Mouse (Mus musculus) embryonic facial prominence, embryonic 12.5 days (tissue): ENCODE data around the gene Rpl22. TPM values are rescaled to one million over a fixed set of nuclear protein-coding genes. Genes with fewer than 3 reads are reported as not detected.
A peak's percentile ranks its signal among the peaks of the same experiment; 100 is the strongest.

Experiments used
- ATAC-seq: fragments of 200-750 bp; cut with Nextera tagmentation; 2 replicates; pipeline ENCODE4 v1.8.0; 2017; ENCODE audit not compliant: insufficient number of reproducible peaks, insufficient read depth, low FRiP score, low TSS enrichment
- H3K27ac ChIP-seq: fragments of 300-500 bp; sonication (generic); 2 replicates; pipeline ENCODE4 v1.5.1; 2016; ENCODE audit warnings: mild to moderate bottlenecking
- H3K27me3 ChIP-seq: fragments of 300-500 bp; sonication (generic); 2 replicates; pipeline ENCODE4 v1.6.1; 2016; ENCODE audit warnings: mild to moderate bottlenecking, moderate library complexity
- H3K36me3 ChIP-seq: fragments of 300-500 bp; sonication (generic); 2 replicates; pipeline ENCODE4 v1.6.1; 2016; ENCODE audit warnings: mild to moderate bottlenecking
- H3K4me1 ChIP-seq: fragments of 300-500 bp; sonication (generic); 2 replicates; pipeline ENCODE4 v1.6.1; 2016
- H3K4me2 ChIP-seq: fragments of 300-500 bp; sonication (generic); replicated peaks from 2 replicates; pipeline ENCODE4 v1.6.1; 2016; ENCODE audit warnings: mild to moderate bottlenecking, moderate library complexity
- H3K4me3 ChIP-seq: fragments of 300-500 bp; sonication (generic); 2 replicates; pipeline ENCODE4 v1.5.1; 2016; ENCODE audit warnings: mild to moderate bottlenecking
- H3K9ac ChIP-seq: fragments of 300-500 bp; sonication (generic); 2 replicates; pipeline ENCODE4 v1.6.1; 2016; ENCODE audit warnings: mild to moderate bottlenecking, moderate library complexity
- H3K9me3 ChIP-seq: fragments of 300-500 bp; sonication (generic); 2 replicates; pipeline ENCODE4 v1.6.1; 2016; ENCODE audit warnings: mild to moderate bottlenecking, moderate library complexity
- WGBS: fragments of 180-500 bp; shearing (Covaris S2); methylation state at CpG from one replicate; pipeline ENCODE4 v1.1.7; 2016; 5-methylcytosine and 5-hydroxymethylcytosine counted together
- polyA plus RNA-seq: library from polyadenylated mRNA; unstranded; fragments of >200 nt; fragmentation: Nextera tagmentation; extraction: Ambion mirVana; gene quantifications from 2 replicates; pipeline ENCODE4 v1.2.1, GENCODE M21; 2016

Rpl22 gene
- polyA plus RNA-seq, 1 experiment from 2014 or later: 396 TPM

DNA sequence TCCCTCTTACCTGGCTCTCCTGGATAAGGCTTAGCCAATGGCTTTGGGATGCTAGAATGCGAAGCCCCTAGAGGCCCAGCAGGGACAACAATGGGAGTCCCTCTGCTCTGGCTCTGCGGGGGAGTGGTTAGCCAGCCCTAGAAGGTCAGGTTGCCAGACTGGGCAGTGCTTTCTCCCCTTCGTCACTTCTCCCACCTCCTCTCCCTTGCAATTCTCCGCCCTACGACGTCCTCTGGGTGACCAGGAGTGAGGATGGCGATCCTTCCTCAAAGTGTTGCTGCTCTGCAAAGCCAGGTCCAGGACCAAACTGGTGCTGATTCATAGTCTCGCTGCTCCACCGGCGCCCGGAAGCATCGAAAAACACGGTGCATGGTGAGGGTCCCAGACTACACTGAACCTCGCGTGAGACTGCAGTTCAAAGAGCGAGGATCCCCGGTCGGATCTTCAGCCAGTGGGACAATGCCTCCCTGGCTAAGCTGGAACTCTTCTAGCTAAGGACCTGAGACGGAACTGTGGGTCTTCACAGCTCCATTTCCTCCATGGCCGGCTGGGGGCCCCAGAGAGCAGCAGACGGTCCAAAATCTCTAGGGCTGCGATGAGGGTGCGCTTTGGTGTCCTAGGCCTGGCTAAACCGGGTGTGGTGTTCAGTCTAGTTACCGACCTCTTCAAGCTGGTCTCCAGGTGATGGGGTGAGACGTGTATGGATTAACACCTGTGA lies 6.9 kb upstream of the Rpl22 start, which contains the start of gene Rnf207:
Rnf207 (minus strand) TSS at position 477 of the 718 bp plus-strand sequence.
- Histone ChIP-seq H3K4me2 (peak within 1 kb of the TSS; percentile 32), H3K4me1 (peaks cover 9% of the 10 kb centered on the region), H3K9me3 (no peaks in the 10 kb centered on the region), H3K9ac (no peak within 1 kb of the TSS), H3K36me3 (no peaks in the 10 kb centered on the region), H3K27me3 (peaks cover 50% of the 10 kb centered on the region), H3K27ac (no peak within 1 kb of the TSS), H3K4me3 (peak within 1 kb of the TSS; percentile 9; the same call in 1 of the 2 replicates)
- 4% methylated on average over 26 of the region's 26 CpGs for WGBS
- no peak; the same call in 1 of the 2 replicates for ATAC-seq

DNA sequence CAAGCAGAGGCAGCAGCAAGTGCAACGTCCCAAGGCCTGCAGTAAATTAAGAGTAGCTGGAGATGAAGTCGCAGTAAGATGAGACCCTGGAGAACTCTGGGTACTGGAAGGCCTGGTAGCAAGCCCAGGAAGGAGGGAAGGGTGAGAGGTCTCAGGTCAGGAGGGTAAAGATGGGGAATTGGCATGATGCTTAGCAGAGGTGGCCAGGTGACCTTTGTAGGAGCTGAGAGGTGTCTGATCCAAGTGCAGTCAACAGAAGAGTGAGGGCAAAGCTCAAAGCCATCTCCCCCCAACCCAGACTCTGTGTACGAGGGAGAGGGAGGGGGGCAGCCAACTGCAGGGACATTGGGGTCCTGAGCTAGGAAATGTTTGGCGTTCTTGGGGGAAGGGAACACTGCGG lies 4.1 kb upstream of the Rpl22 start:
- Histone ChIP-seq H3K27ac (no peak overlapping the region), H3K9ac (no peak overlapping the region; the same call in 1 of the 2 replicates), H3K27me3 (peaks cover 22% of the 10 kb centered on the region), H3K4me3 (no peak overlapping the region), H3K9me3 (no peaks in the 10 kb centered on the region), H3K36me3 (no peaks in the 10 kb centered on the region), H3K4me2 (no peak overlapping the region), H3K4me1 (peaks cover under 1% of the 10 kb centered on the region; the same call in 1 of the 2 replicates)
- ATAC-seq: no peak
- 31% methylated on average over 5 of the region's 5 CpGs for WGBS

GRCm38 (mm10) chr4:152324641-152325562 lies 640 bp upstream of the Rpl22 start:
- Histone ChIP-seq H3K4me1 (peaks cover 14% of the 10 kb centered on the region), H3K36me3 (peaks cover 23% of the 10 kb centered on the region), H3K9me3 (no peaks in the 10 kb centered on the region), H3K27me3 (no peaks in the 10 kb centered on the region), H3K4me2 (peak overlapping the region; percentile 73; the same call in 1 of the 2 replicates), H3K27ac (no peak overlapping the region), H3K9ac (no peak overlapping the region), H3K4me3 (peak overlapping the region; percentile 77)
- WGBS: 56% methylated on average over 16 of the region's 16 CpGs
- ATAC-seq: 0 out of 2 replicates have a peak, but pooled peaks have one; percentile 39

- H3K9ac ChIP-seq: peak overlapping the region; percentile 88
- H3K4me3 ChIP-seq: peak overlapping the region; percentile 77
- H3K9me3 ChIP-seq: no peaks in the 10 kb centered on the region
- peaks cover 39% of the 10 kb centered on the region for H3K36me3 ChIP-seq
- H3K4me2 ChIP-seq: peak overlapping the region; percentile 73
- H3K4me1 ChIP-seq: peaks cover 14% of the 10 kb centered on the region
- no peaks in the 10 kb centered on the region for H3K27me3 ChIP-seq
- no peak for ATAC-seq
- WGBS: 2% methylated on average over 11 of the region's 11 CpGs
- no peak overlapping the region; the same call in 1 of the 2 replicates for H3K27ac ChIP-seq
These were observed 1.0 kb downstream of the Rpl22 start for GRCm38 (mm10) chr4:152326543-152326942.

DNA sequence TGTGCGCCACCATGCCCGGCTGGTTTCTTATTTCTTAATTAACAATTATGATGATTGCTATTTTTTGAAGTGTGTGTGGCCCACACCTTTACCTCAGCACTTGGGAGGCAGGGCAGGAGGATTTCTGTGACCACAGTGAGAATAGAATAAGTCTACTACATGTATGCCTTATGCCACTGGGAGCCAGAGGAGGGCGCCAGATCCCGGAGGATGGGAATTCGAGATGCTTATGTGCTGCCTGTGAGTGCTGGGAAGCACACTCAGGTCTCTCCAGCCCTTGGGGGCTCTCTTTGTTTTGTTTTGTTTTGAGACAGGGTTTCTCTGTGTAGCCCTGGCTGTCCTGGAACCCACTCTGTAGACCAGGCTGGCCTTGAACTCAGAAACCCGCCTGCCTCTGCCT lies 3.1 kb downstream of the Rpl22 start:
- peaks cover 60% of the 10 kb centered on the region for H3K36me3 ChIP-seq

DNA sequence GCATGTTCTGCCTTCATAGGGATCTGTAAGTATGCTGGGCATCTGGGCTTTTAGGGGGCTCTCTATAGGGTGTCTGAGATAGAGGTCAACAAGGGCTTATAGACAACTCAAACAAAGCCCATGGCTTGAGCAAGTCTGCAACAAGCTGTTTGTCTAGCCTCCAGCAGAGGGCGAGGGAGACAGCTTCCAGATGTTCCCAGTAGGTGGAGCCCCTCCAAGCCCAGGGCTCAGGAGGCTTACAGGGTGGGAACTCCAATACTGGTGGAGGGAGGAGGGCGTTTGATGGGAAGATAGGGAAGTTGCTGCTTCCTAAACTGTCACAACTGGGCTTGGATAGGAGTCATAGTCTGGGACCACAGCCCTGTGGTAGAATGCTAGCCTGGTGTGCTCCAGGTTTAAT lies 7.4 kb downstream of the Rpl22 start:
- ATAC-seq: no peak
- peaks cover 77% of the 10 kb centered on the region for H3K36me3 ChIP-seq
- no peaks in the 10 kb centered on the region; the same call in 1 of the 2 replicates for H3K4me1 ChIP-seq

More for the DNA sequence above, 3.1 kb downstream of the Rpl22 start:
- H3K4me1 ChIP-seq: peaks cover 14% of the 10 kb centered on the region
- H3K27me3 ChIP-seq: no peaks in the 10 kb centered on the region
- no peaks in the 10 kb centered on the region for H3K9me3 ChIP-seq
- no peak overlapping the region for H3K4me3 ChIP-seq
- no peak for ATAC-seq
- 81% methylated on average over 6 of the region's 6 CpGs for WGBS
- no peak overlapping the region for H3K4me2 ChIP-seq
- no peak overlapping the region for H3K9ac ChIP-seq
- no peak overlapping the region for H3K27ac ChIP-seq

GRCm38 (mm10) chr4:152333587-152333986 lies 8.0 kb downstream of the Rpl22 start:
- Histone ChIP-seq H3K36me3 (peaks cover 73% of the 10 kb centered on the region), H3K27ac (no peak overlapping the region), H3K4me3 (no peak overlapping the region), H3K9me3 (no peaks in the 10 kb centered on the region), H3K9ac (no peak overlapping the region), H3K27me3 (peaks cover 24% of the 10 kb centered on the region), H3K4me2 (no peak overlapping the region), H3K4me1 (0 out of 2 replicates have a peak, but pooled peaks cover 5% of the 10 kb centered on the region)
- ATAC-seq: no peak
- WGBS: 96% methylated on average over 12 of the region's 12 CpGs

More for the DNA sequence above, 7.4 kb downstream of the Rpl22 start:
- H3K4me2 ChIP-seq: no peak overlapping the region
- H3K9me3 ChIP-seq: no peaks in the 10 kb centered on the region
- 44% methylated on average over 2 of the region's 2 CpGs for WGBS
- H3K9ac ChIP-seq: no peak overlapping the region
- peaks cover 17% of the 10 kb centered on the region for H3K27me3 ChIP-seq
- H3K4me3 ChIP-seq: no peak overlapping the region
- no peak overlapping the region for H3K27ac ChIP-seq

DNA sequence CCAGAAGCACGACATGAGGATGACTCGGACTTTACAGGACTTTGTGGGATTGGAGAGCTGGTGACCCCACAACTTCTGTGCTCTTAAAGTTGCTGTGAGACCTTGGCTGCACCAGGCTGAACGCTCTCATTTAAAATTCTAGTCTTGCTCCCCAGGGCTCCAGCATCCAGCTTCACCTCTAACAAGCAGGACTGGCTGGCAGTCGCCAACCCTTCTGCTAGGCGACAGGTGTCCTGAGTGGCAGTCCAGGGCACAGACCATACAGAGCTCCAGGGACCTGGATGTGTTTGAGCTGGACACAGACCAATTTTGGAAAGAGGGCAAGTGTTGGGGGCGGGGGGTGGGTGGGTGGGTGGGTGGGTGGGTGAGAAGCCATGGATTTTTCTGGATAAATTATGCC lies 12.2 kb downstream of the Rpl22 start:
- no peak overlapping the region for H3K9ac ChIP-seq
- H3K4me3 ChIP-seq: no peak overlapping the region
- ATAC-seq: no peak
- H3K4me2 ChIP-seq: no peak overlapping the region
- H3K27me3 ChIP-seq: peaks cover 62% of the 10 kb centered on the region
- no peak overlapping the region for H3K27ac ChIP-seq
- peaks cover 32% of the 10 kb centered on the region for H3K36me3 ChIP-seq
- peaks cover 16% of the 10 kb centered on the region; the same call in 1 of the 2 replicates for H3K4me1 ChIP-seq
- WGBS: 28% methylated on average over 6 of the region's 6 CpGs
- H3K9me3 ChIP-seq: no peaks in the 10 kb centered on the region

DNA sequence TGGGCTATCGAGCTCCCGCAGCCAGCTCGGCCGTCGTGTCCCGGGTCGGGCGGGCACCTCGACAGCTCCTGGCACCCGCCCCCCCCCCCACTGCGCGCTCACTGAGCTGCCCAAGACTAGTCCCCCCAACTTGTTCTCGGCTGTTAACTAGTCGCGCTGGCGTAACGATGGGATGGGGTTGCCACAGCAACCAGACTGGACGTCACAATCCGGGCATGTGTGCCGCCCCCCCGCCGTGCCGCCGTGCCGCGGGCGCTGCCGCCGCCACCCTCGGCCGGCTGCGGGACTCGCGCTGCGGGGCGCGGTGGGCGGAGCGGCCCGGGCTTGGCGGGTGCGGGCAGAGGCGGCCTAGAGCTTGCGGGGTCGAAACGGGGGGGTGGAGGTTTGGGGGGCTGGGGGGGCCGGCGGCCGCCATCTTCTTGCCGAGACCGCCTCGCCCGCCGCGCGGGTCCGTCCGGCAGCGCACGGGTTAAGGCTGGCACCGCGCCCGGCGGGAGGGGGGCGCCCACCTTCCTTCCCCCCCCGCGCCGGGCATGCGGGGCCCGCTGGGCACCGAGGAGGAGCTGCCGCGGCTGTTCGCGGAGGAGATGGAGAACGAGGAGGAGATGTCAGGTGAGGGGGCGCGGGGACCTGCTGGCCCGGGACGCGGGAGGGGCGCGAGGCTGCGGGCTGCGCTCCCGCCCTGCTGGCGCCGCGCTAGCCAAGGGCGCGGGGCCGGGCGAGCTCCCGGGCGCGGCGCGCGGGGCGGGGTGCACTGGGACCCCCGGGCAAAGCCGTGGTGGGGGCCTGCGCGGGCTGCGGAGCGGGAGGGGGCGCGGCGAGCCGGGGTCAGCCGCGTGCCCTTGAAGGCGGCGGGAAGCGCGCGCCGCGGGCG lies 13.1 kb downstream of the Rpl22 start, which contains the start of gene Chd5:
Chd5 (plus strand) TSS at position 233 of the 874 bp plus-strand sequence.
- no peak within 1 kb of the TSS for H3K27ac ChIP-seq
- peak within 1 kb of the TSS; percentile 59 for H3K4me3 ChIP-seq
- peaks cover 16% of the 10 kb centered on the region; the same call in 1 of the 2 replicates for H3K4me1 ChIP-seq
- H3K4me2 ChIP-seq: peak within 1 kb of the TSS; percentile 100
- H3K9ac ChIP-seq: peak within 1 kb of the TSS; percentile 63
- ATAC-seq: no peak
- peaks cover 70% of the 10 kb centered on the region for H3K27me3 ChIP-seq
- H3K36me3 ChIP-seq: peaks cover 23% of the 10 kb centered on the region
- WGBS: under 1% methylated on average over 61 of the region's 120 CpGs
- no peaks in the 10 kb centered on the region for H3K9me3 ChIP-seq

DNA sequence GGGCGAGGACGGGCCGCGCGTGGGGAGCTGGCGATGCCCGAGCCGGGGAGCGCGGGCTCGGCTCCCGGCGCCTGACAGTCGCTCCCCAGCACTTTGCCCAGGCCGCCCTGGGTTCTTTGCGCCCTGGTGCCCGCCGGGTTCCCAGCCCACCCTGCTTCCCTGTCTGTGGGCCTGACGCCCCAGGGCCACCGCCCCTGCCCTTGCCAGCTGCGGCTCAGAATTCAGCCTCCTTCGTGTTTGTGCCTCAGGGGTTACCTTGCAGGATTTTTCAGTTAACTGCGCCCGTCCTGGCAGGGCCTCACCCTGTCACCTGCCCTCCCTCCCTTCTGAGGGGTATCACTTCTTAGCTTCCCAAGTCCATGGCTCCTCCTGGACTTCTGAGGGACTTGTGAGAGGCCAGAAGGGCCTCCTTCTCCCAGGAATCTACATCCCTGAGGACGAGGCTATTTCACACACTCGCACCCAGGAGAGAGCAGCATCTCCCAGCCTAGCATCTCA lies 13.8 kb downstream of the Rpl22 start:
- H3K36me3 ChIP-seq: peaks cover 16% of the 10 kb centered on the region
- H3K27ac ChIP-seq: no peak overlapping the region
- WGBS: under 1% methylated on average over 21 of the region's 26 CpGs
- ATAC-seq: no peak
- H3K4me3 ChIP-seq: peak overlapping the region; percentile 59
- peaks cover 16% of the 10 kb centered on the region; the same call in 1 of the 2 replicates for H3K4me1 ChIP-seq
- peak overlapping the region; percentile 100 for H3K4me2 ChIP-seq
- no peaks in the 10 kb centered on the region for H3K9me3 ChIP-seq
- H3K9ac ChIP-seq: peak overlapping the region; percentile 63
- H3K27me3 ChIP-seq: peaks cover 76% of the 10 kb centered on the region
